Mouse (Mus musculus) CH12.LX (cell line): ENCODE data around the gene Pcgf1. TPM values are rescaled to one million over a fixed set of nuclear protein-coding genes. Genes with fewer than 3 reads are reported as not detected.

Experiments used
- DNase-seq: peaks from one replicate; pipeline ENCODE4 v3.0.0-alpha.2; 2013; ENCODE audit errors: extremely low read depth
- H3K27ac ChIP-seq: 2 replicates; pipeline ENCODE4 v1.5.1; 2012; ENCODE audit warnings: low read depth, mild to moderate bottlenecking, control low read depth, moderate library complexity; ENCODE audit not compliant: insufficient read depth
- H3K27me3 ChIP-seq: replicated peaks from 2 replicates; pipeline ENCODE3; 2012; ENCODE audit warnings: inconsistent platforms
- H3K36me3 ChIP-seq, 2 experiments: replicated peaks in 1 of 2; 2 replicates each; pipeline versions ENCODE3 to v1.6.1; 2012; ENCODE audit warnings: inconsistent platforms in 1 of 2, low read length in 1 of 2, mild to moderate bottlenecking in 1 of 2, mixed read lengths in 1 of 2, moderate library complexity in 1 of 2; ENCODE audit not compliant: control insufficient read depth in 1 of 2, insufficient read depth in 1 of 2
- H3K4me1 ChIP-seq, 2 experiments: 2 replicates each; pipeline ENCODE4 v1.6.1; 2012; ENCODE audit warnings: inconsistent platforms in 1 of 2, moderate library complexity in 1 of 2; ENCODE audit not compliant: insufficient read depth in 2 of 2, control insufficient read depth in 1 of 2
- H3K4me2 ChIP-seq: 2 replicates; pipeline ENCODE4 v1.6.1; 2012; ENCODE audit warnings: low read depth, mild to moderate bottlenecking, control low read depth; ENCODE audit not compliant: poor library complexity, insufficient read depth, severe bottlenecking
- H3K4me3 ChIP-seq, 3 experiments: fragments of 150-350 bp in 1 of 3; sonication (generic) in 1 of 3; replicated peaks in 1 of 3; 2 replicates each; pipeline versions ENCODE3 to v1.5.1; 2011 to 2012; ENCODE audit warnings: low read depth in 2 of 3, low read length in 2 of 3, mild to moderate bottlenecking in 2 of 3, moderate library complexity in 2 of 3, control low read depth in 1 of 3, improper control_type of control experiment in 1 of 3, inconsistent platforms in 1 of 3, mixed read lengths in 1 of 3; ENCODE audit not compliant: poor library complexity in 1 of 3
- H3K79me2 ChIP-seq: replicated peaks from 2 replicates; pipeline ENCODE4 v1.6.1; 2012; ENCODE audit warnings: mild to moderate bottlenecking, moderate library complexity; ENCODE audit not compliant: control insufficient read depth, poor library complexity, insufficient read depth, severe bottlenecking; ENCODE audit errors: extremely low read depth
- H3K9ac ChIP-seq: 2 replicates; pipeline ENCODE4 v1.6.1; 2012; ENCODE audit warnings: low read depth, mild to moderate bottlenecking, control low read depth, moderate library complexity; ENCODE audit not compliant: insufficient read depth
- H3K9me3 ChIP-seq: replicated peaks from 2 replicates; pipeline ENCODE3; 2012; ENCODE audit warnings: low read length, inconsistent platforms, mixed read lengths
- CHD1 ChIP-seq: IDR thresholded peaks from 2 replicates; pipeline ENCODE4 v1.6.1; 2012; ENCODE audit warnings: low read depth, low read length, improper control_type of control experiment, inconsistent platforms
- CTCF ChIP-seq, 2 experiments: IDR thresholded peaks in 1 of 2; conservative IDR thresholded peaks in 1 of 2; 2 replicates each; pipeline ENCODE4 v1.5.1; 2011 to 2012; ENCODE audit warnings: low read depth in 2 of 2, low read length in 2 of 2, improper control_type of control experiment in 1 of 2, inconsistent platforms in 1 of 2, mild to moderate bottlenecking in 1 of 2, moderate library complexity in 1 of 2
- E2F4 ChIP-seq: IDR thresholded peaks from 2 replicates; pipeline ENCODE4 v1.6.1; 2011; ENCODE audit warnings: low read depth, low read length, improper control_type of control experiment; ENCODE audit not compliant: insufficient replicate concordance
- ETS1 ChIP-seq: conservative IDR thresholded peaks from 2 replicates; pipeline ENCODE4 v1.6.1; 2012; ENCODE audit warnings: low read depth, mild to moderate bottlenecking, inconsistent platforms, low read length, improper control_type of control experiment, moderate library complexity
- HCFC1 ChIP-seq: IDR thresholded peaks from 2 replicates; pipeline ENCODE4 v1.6.1; 2012; ENCODE audit warnings: low read depth, mild to moderate bottlenecking, inconsistent platforms, low read length, improper control_type of control experiment
- IRF4 ChIP-seq: IDR thresholded peaks from 2 replicates; pipeline ENCODE4 v1.6.1; 2014; ENCODE audit warnings: low read depth, mild to moderate bottlenecking, inconsistent platforms, low read length, improper control_type of control experiment
- JUN ChIP-seq: IDR thresholded peaks from 2 replicates; pipeline ENCODE4 v1.6.1; 2011; ENCODE audit warnings: low read depth, mild to moderate bottlenecking, low read length, improper control_type of control experiment, moderate library complexity; ENCODE audit not compliant: insufficient read depth
- JUND ChIP-seq: conservative IDR thresholded peaks from 2 replicates; pipeline ENCODE4 v1.6.1; 2011; ENCODE audit warnings: low read depth, low read length, improper control_type of control experiment
- MAX ChIP-seq: IDR thresholded peaks from 2 replicates; pipeline ENCODE4 v1.6.1; 2011; ENCODE audit warnings: low read length, improper control_type of control experiment
- MAZ ChIP-seq: IDR thresholded peaks from 2 replicates; pipeline ENCODE4 v1.6.1; 2012; ENCODE audit warnings: low read depth, mild to moderate bottlenecking, inconsistent platforms, low read length, improper control_type of control experiment, moderate library complexity
- MYC ChIP-seq: IDR thresholded peaks from 2 replicates; pipeline ENCODE4 v1.6.1; 2011; ENCODE audit warnings: low read depth, mild to moderate bottlenecking, improper control_type of control experiment, low read length
- NELFE ChIP-seq: IDR thresholded peaks from 2 replicates; pipeline ENCODE4 v1.6.1; 2011; ENCODE audit warnings: low read depth, low read length, improper control_type of control experiment
- PAX5 ChIP-seq: IDR thresholded peaks from 2 replicates; pipeline ENCODE4 v1.6.1; 2012; ENCODE audit warnings: low read length, inconsistent platforms, mixed read lengths
- POLR2AphosphoS2 ChIP-seq: IDR thresholded peaks from 2 replicates; pipeline ENCODE4 v1.6.1; 2011; ENCODE audit warnings: low read depth, low read length, improper control_type of control experiment
- SMC3 ChIP-seq: IDR thresholded peaks from 2 replicates; pipeline ENCODE4 v1.6.1; 2011; ENCODE audit warnings: low read depth, low read length, improper control_type of control experiment
- TCF12 ChIP-seq: IDR thresholded peaks from 2 replicates; pipeline ENCODE4 v1.6.1; 2014; ENCODE audit warnings: low read depth, mild to moderate bottlenecking, inconsistent platforms, low read length, improper control_type of control experiment
- UBTF ChIP-seq: IDR thresholded peaks from 2 replicates; pipeline ENCODE4 v1.6.1; 2012; ENCODE audit warnings: low read depth, mild to moderate bottlenecking, inconsistent platforms, low read length, improper control_type of control experiment, moderate library complexity
- USF1 ChIP-seq: IDR thresholded peaks from 2 replicates; pipeline ENCODE4 v1.6.1; 2014; ENCODE audit warnings: low read depth, mild to moderate bottlenecking, inconsistent platforms, low read length, improper control_type of control experiment
- ZMIZ1 ChIP-seq: IDR thresholded peaks from 2 replicates; pipeline ENCODE4 v1.6.1; 2012; ENCODE audit warnings: low read depth, mild to moderate bottlenecking, inconsistent platforms, low read length, improper control_type of control experiment
- dilution Hi-C: fragments of 300-500 bp; cut with MboI; formaldehyde crosslinking; loops from 2 replicates; pipeline ENCODE4 v1.14.3; 2020; ENCODE audit warnings: low sequenced_read_pairs; ENCODE audit not compliant: extremely low pct_unique_long_range_greater_than_20kb, extremely low pct_ligation_motif_present
- in situ Hi-C: fragments of 300-500 bp; cut with MboI; formaldehyde crosslinking; loops from 3 replicates; pipeline ENCODE4 v1.14.3; 2019; ENCODE audit warnings: low sequenced_read_pairs, low pct_ligation_motif_present, low pct_unique_long_range_greater_than_20kb, mixed read lengths
- polyA plus RNA-seq: library from polyadenylated mRNA; unstranded; fragments of >175 nt; gene quantifications from 2 replicates; pipeline ENCODE4 v1.2.1, GENCODE M21; 2012; ENCODE audit warnings: low read depth; ENCODE audit not compliant: insufficient read length
- total RNA-seq, 2 experiments: library from RNA; depleted of rRNA; stranded (reverse); fragments of 300-350 nt in 1 of 2; fragments of >200 nt in 1 of 2; gene quantifications; 2 replicates each; pipeline ENCODE4 v1.2.3; 2012 to 2014

Gene Pcgf1
- total and polyA plus RNA-seq, 3 experiments: 12.4 to 16.6 (median 12.5) TPM

- peak overlapping the region; percentile 86 for H3K9ac ChIP-seq
- peaks cover 2% of the 10 kb centered on the region for H3K9me3 ChIP-seq
- 0 out of 2 replicates have a peak, but pooled peaks have one; percentile 17 for TF ChIP-seq ZMIZ1
- peak in 1 of 2 experiments; percentile 51; a peak in 2 of 4 replicates for TF ChIP-seq CTCF (conservative IDR thresholded peaks at IDR 0.05 in 1 of 2, IDR thresholded peaks at IDR 0.05 in 1 of 2; ENCODE audit: low read depth in 2 of 2, low read length in 2 of 2)
- peak; percentile 89 for TF ChIP-seq UBTF
- peak; percentile 73; the same call in 1 of the 2 replicates for TF ChIP-seq CHD1
- TF ChIP-seq SMC3: peak; percentile 41
- no peak for TF ChIP-seq JUN
- no peak for TF ChIP-seq JUND
- 0 out of 2 replicates have a peak, but pooled peaks have one; percentile 6 for TF ChIP-seq MYC
- peaks cover 9 to 24% of the 10 kb centered on the region in 2 experiments; a peak in 3 of 4 replicates for H3K4me1 ChIP-seq
- H3K36me3 ChIP-seq: peaks cover under 1 to 33% of the 10 kb centered on the region in 2 experiments
- peak; percentile 33 for DNase-seq
- H3K27ac ChIP-seq: peak overlapping the region; percentile 71
- peaks cover 9% of the 10 kb centered on the region for H3K27me3 ChIP-seq
- peak overlapping the region; percentile 68 for H3K4me2 ChIP-seq
- in situ Hi-C loops: loop anchor here (5.0 kb wide), 2 partner anchors 105 to 190 kb away; no protein-coding TSS in a partner anchor
- no peaks in the 10 kb centered on the region for H3K79me2 ChIP-seq
- dilution Hi-C loops: no loop called here
- H3K4me3 ChIP-seq: peak overlapping the region; percentile 60 to 99 (median 87)
Measured at GRCm38 (mm10) chr6:83101688-83102556, 24.3 kb downstream of the Pcgf1 start.

GRCm38 (mm10) chr6:83103130-83103650, 25.5 kb downstream of the Pcgf1 start:
- peaks cover 13 to 33% of the 10 kb centered on the region in 2 experiments for H3K4me1 ChIP-seq
- no peaks in the 10 kb centered on the region for H3K9me3 ChIP-seq
- no peak overlapping the region for H3K4me3 ChIP-seq
- peaks cover 7% of the 10 kb centered on the region for H3K27me3 ChIP-seq
- no peak overlapping the region for H3K9ac ChIP-seq
- H3K79me2 ChIP-seq: no peaks in the 10 kb centered on the region
- in situ Hi-C loops: loop anchor here (5.0 kb wide), 2 partner anchors 106 to 191 kb away; no protein-coding TSS in a partner anchor
- TF ChIP-seq E2F4: no peak
- TF ChIP-seq PAX5: no peak
- no peak for TF ChIP-seq ETS1
- TF ChIP-seq MAX: no peak
- no peak for TF ChIP-seq HCFC1
- TF ChIP-seq MAZ: no peak
- no peak for TF ChIP-seq POLR2AphosphoS2
- TF ChIP-seq JUN: no peak
- TF ChIP-seq IRF4: no peak
- TF ChIP-seq TCF12: no peak
- TF ChIP-seq USF1: no peak
- no peak for TF ChIP-seq NELFE
- TF ChIP-seq, all 38 proteins: peak for 0
- H3K27ac ChIP-seq: no peak overlapping the region
- DNase-seq: no peak
- dilution Hi-C loops: no loop called here
- H3K4me2 ChIP-seq: no peak overlapping the region
- peaks cover 6 to 42% of the 10 kb centered on the region in 2 experiments for H3K36me3 ChIP-seq
